Mouse (Mus musculus) heart, adult 18-20 months (tissue): ENCODE measurements around the gene Lce1b. TPM values are rescaled to one million over a fixed set of nuclear protein-coding genes. Genes with fewer than 3 reads are reported as not detected.
A peak's percentile ranks its signal among the peaks of the same experiment; 100 is the strongest.

ENCODE experiments used
- DNase-seq, 2 experiments: peaks; one replicate each; pipeline ENCODE4 v3.0.0; 2021 to 2022; ENCODE audit warnings: mixed read lengths in 1 of 2
- long read RNA-seq, 2 experiments: library from polyadenylated mRNA; stranded (forward); transcript quantifications; one replicate each; pipeline ENCODE4 v2.0.0; 2021
- total RNA-seq, 2 experiments: library from RNA; stranded (reverse); gene quantifications; 2 replicates each; pipeline ENCODE4 v1.2.3; 2021

The Lce1b gene
- total RNA-seq = not detected
- long read RNA-seq, experiment 1 = 0 reads
- long read RNA-seq, experiment 2 = 0 reads

GRCm38 (mm10) chr3:92656826-92657225 lies at the start of gene Lce1b:
Lce1b (minus strand) TSS chr3:92656926.
- no peak for DNase-seq

GRCm38 (mm10) chr3:92694613-92695012 lies 37.9 kb upstream of the Lce1b start:
- DNase-seq = no peak

DNA sequence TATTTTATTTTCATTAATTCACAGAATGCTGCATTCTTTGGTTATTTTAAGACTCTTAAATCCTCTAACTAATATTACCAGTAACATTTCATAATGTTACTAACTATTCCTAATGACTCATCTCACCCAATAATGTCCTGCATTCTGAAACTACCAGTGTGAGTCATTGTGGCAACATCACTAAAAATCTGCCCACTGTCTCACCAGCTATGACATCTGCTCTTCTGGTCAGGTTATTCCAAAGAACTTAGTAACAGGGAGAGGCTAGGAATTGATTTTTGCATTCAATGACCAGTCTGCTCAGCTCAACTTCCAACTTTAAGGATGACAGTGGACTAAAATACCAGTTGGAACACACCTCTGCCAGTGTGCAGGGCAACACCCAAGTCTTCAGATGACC lies 35.0 kb upstream of the Lce1b start:
- DNase-seq = no peak

DNA sequence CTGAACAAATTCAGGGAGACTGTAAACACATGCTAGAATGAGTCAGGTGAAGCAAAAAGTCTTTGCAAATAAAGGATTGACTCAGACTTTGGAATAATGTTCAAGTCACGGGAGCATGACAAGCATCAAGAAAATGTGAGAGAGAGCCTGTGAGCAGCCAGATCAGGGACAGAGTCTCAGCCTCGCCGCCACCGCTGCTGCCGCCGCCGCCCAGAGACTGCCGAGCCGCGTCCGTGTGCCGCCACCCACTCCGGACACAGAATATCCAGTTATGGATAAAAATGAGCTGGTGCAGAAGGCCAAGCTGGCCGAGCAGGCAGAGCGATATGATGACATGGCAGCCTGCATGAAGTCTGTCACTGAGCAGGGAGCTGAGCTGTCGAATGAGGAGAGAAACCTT lies 32.4 kb upstream of the Lce1b start:
- DNase-seq = peak; percentile 4 to 7

DNA sequence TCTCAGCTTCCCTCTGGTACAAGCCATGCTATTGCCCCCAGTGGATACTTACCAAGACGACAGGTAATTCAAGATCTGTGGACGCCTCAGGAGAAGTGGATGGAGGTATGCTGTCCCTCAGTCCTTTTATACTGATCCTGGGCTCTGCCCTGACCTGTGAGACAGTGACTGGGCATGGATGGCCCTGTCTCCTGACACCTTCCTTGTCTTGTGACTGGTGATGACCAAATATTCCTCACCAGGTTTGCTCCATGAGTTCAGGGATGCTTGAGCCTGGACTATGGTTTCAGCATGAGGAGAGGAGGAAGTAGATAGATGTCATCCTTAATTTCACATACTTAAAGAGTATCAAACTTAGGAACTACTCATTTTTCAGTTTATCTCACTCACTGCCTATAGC lies 30.4 kb upstream of the Lce1b start, which contains the start of gene Lce1d:
Lce1d (minus strand) TSS at position 101 of the 400 bp plus-strand sequence.
- DNase-seq = no peak

DNA sequence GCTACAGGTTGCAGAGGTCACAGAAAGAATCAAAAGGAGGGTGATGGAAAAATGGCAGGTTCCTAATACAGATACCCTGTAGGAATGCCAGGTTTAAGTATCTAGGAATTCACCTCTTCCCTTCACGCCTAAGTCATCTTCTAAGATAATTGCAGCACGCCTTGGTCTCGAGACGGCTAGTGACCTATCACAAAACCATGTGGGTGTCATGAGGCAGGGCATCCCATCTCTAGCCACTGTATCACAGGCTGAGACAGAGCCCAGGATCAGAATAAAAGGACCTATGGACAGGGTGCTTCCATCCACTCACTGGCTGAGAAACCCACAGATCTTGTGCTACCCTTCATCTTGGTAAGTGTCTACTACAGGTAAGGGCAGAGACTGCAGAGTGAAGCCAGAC lies 22.2 kb upstream of the Lce1b start, which contains the start of gene Lce1c:
Lce1c (plus strand) TSS at position 301 of the 400 bp plus-strand sequence.
- no peak for DNase-seq

DNA sequence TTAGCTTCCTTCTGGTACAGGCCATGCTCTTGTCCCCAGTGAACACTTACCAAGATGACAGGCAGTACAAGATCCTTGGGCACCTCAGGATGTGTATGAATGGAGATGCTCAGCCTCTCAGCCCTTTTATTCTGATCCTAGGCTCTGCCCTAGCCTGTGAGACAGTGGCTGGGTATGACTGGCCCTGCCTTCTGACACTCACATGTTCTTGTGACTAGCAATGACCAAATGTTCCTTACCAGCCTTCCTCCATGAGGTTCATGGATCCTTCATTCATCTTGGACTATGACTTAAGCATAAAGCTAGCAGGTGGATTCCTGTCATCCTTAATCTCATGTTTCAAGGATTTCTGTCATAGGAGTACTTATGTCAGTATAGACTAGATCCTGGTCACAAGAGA lies 13.5 kb upstream of the Lce1b start, which contains the start of gene Lce1a2:
Lce1a2 (minus strand) TSS at position 101 of the 400 bp plus-strand sequence.
- no peak for DNase-seq

DNA sequence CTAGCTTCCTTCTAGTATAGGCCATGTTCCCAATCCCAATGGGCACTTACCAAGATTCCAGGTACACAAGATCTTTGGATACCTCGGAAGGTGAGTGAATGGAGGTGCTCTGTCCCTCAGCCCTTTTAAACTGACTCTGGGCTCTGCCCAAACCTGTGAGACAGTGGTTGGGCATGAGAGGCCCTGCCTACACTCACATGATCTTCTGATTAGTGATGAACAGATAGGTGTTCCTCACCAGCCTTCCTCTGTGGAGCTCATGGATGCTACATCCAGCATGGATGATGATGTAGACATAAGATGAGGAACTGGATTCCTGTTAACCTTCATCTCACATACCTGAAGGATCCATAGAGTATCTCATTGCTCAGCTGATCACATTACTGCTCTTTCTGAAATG lies 8.5 kb downstream of the Lce1b start, which contains the start of gene Lce1a1:
Lce1a1 (minus strand) TSS at position 101 of the 400 bp plus-strand sequence.
- DNase-seq = no peak

DNA sequence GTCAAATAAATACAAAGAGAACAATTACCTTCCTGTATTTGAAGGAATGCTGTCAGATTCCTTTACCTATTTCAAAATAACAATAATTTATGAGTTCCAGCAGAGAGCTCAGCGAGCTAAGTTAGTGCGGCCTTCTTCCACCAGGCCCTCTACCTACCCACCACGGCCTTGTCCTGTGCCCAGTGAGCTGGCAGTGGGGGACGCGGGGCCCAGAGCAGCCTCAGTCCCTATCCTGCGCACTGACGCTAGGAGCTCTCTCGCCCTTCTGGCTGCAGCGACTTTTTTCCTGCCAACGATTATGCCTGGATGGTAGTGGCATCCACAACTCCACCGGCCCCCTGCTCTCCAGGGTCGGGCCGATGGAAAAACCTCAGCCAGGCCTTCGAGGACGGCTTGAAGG lies 16.9 kb downstream of the Lce1b start:
- DNase-seq = no peak

- no peak for DNase-seq
Measured at GRCm38 (mm10) chr3:92638653-92638991, 18.1 kb downstream of the Lce1b start.

- no peak for DNase-seq
Measured at GRCm38 (mm10) chr3:92637745-92638652, 18.7 kb downstream of the Lce1b start.

GRCm38 (mm10) chr3:92621560-92621959 lies 35.2 kb downstream of the Lce1b start, which contains the start of gene Lce6a:
Lce6a (minus strand) TSS chr3:92621660.
- no peak for DNase-seq

DNA sequence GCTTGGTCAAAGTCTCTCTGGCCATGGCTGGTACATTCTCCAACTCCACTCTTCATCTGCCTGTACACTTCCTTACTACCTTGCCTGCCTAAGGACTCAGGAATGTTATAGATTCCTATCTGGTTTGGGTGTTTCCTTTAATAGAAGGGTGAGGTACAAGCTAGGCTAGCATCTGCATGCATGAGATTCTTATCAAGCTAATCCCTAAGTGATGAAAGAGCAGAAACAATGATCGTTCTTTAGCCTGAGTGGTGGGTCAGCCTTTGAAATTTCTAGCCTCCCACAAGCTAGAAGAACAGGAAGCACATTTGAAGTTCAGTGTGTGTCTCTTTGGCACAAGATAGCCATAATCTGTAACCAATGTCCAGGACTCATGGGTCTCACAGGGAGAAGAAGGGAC lies 46.9 kb downstream of the Lce1b start:
- no peak for DNase-seq

GRCm38 (mm10) chr3:92607392-92607791 lies 49.3 kb downstream of the Lce1b start, which contains the start of gene 2210017I01Rik:
2210017I01Rik (minus strand) TSS chr3:92607492.
- no peak for DNase-seq

Other genes starting within 250 kb of the Lce1b start
- gene Sprr2i, start 248.9 kb downstream of the Lce1b start, total RNA-seq = not detected
- not detected for gene Sprr2j-ps, start 238.8 kb downstream of the Lce1b start, total RNA-seq
- gene Gm9774, start 227.5 kb downstream of the Lce1b start, total RNA-seq = 1 to 10 TPM; 4.7 to 7.1 TPM
- gene Sprr2k, start 224.3 kb downstream of the Lce1b start, total RNA-seq = not detected
- not detected for gene Sprr1b, start 218.1 kb downstream of the Lce1b start, total RNA-seq
- not detected for gene Sprr3, start 198.2 kb downstream of the Lce1b start, total RNA-seq
- not detected for gene Sprr1a, start 171.0 kb downstream of the Lce1b start, total RNA-seq
- gene Sprr4, start 156.4 kb downstream of the Lce1b start, total RNA-seq = not detected
- not detected for gene 2310046K23Rik, start 122.4 kb downstream of the Lce1b start, total RNA-seq
- gene Ivl, start 83.2 kb downstream of the Lce1b start, total RNA-seq = not detected
- not detected for gene Smcp, start 67.9 kb downstream of the Lce1b start, total RNA-seq
- gene 2210017I01Rik, start 49.4 kb downstream of the Lce1b start, total RNA-seq = not detected
- not detected for gene Lce6a, start 35.3 kb downstream of the Lce1b start, total RNA-seq
- gene Lce1a1, start 8.6 kb downstream of the Lce1b start, total RNA-seq = not detected
- gene Lce1a2, start 13.4 kb upstream of the Lce1b start, total RNA-seq = not detected
- not detected for gene Lce1c, start 22.3 kb upstream of the Lce1b start, total RNA-seq
- not detected for gene Lce1d, start 30.3 kb upstream of the Lce1b start, total RNA-seq
- not detected for gene Lce1e, start 52.1 kb upstream of the Lce1b start, total RNA-seq
- gene Lce1f, start 63.4 kb upstream of the Lce1b start, total RNA-seq = not detected
- gene Gm38119, start 82.2 kb upstream of the Lce1b start, total RNA-seq = not detected
- gene Lce1g, start 95.4 kb upstream of the Lce1b start, total RNA-seq = not detected
- not detected for gene Lce1h, start 108.1 kb upstream of the Lce1b start, total RNA-seq
- not detected for gene Lce1i, start 122.0 kb upstream of the Lce1b start, total RNA-seq
- gene Lce1j, start 133.6 kb upstream of the Lce1b start, total RNA-seq = not detected
- not detected for gene Lce1k, start 151.0 kb upstream of the Lce1b start, total RNA-seq
- gene Kprp, start 170.3 kb upstream of the Lce1b start, total RNA-seq = not detected
- gene Lce1l, start 194.4 kb upstream of the Lce1b start, total RNA-seq = not detected
- not detected for gene 2310050C09Rik, start 213.3 kb upstream of the Lce1b start, total RNA-seq